Mouse (Mus musculus): ENCODE measurements around the gene Nudt16l1. TPM values are rescaled to one million over a fixed set of nuclear protein-coding genes. Genes with fewer than 3 reads are reported as not detected.

Nudt16l1 gene
- polyA plus RNA-seq, 1 experiment from 2014 or later = 97.4 TPM

- Histone ChIP-seq H3K36me3 (peaks cover 70% of the 10 kb centered on the region), H3K27ac (peak overlapping the region; percentile 80), H3K9ac (no peak overlapping the region), H3K27me3 (no peaks in the 10 kb centered on the region), H3K4me1 (replicated peaks) (peaks cover 23% of the 10 kb centered on the region), H3K4me3 (no peak overlapping the region), H3K4me2 (peak overlapping the region; percentile 39; the same call in 1 of the 2 replicates), H3K9me3 (replicated peaks) (no peaks in the 10 kb centered on the region)
- WGBS = 29% methylated on average over 12 of the region's 12 CpGs
- ATAC-seq (replicated peaks; ENCODE audit: insufficient number of reproducible peaks, insufficient read depth, low FRiP score, low read depth) = peak; percentile 67
Measured at GRCm38 (mm10) chr16:4913783-4914735, 24.5 kb upstream of the Nudt16l1 start.

DNA sequence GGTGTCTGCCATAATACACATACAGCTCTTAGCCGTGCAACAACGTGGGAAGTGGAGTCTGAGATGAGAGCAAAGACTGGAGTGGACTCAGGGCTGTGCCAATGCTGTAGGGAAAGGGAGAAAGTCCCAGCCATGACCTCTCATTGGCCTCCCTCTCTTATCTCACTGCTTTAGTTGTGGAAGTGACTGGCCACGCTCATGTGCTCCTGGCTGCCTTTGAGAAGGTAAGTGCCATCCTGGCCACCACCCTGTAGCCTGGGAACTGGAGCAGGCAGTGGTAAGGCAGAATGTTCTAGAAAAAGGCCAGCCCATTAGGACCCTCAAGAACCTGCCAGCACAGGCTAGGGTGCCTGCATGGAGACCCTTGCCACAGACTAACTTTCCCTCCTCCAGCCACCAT is 22.6 kb upstream of the Nudt16l1 start:
- no peak for ATAC-seq (replicated peaks; ENCODE audit: insufficient number of reproducible peaks, insufficient read depth, low FRiP score, low read depth)
- 55% methylated on average over 3 of the region's 3 CpGs for WGBS
- H3K9me3 ChIP-seq (replicated peaks) = no peaks in the 10 kb centered on the region
- H3K9ac ChIP-seq = no peak overlapping the region
- no peak overlapping the region for H3K27ac ChIP-seq
- no peaks in the 10 kb centered on the region for H3K27me3 ChIP-seq
- H3K4me2 ChIP-seq = no peak overlapping the region
- peaks cover 23% of the 10 kb centered on the region for H3K4me1 ChIP-seq (replicated peaks)
- H3K4me3 ChIP-seq = no peak overlapping the region
- peaks cover 60% of the 10 kb centered on the region for H3K36me3 ChIP-seq

GRCm38 (mm10) chr16:4916608-4917007 is 22.0 kb upstream of the Nudt16l1 start:
- Histone ChIP-seq H3K27me3 (no peaks in the 10 kb centered on the region), H3K4me2 (no peak overlapping the region), H3K9ac (no peak overlapping the region), H3K27ac (no peak overlapping the region), H3K9me3 (replicated peaks) (no peaks in the 10 kb centered on the region), H3K36me3 (peaks cover 53% of the 10 kb centered on the region), H3K4me1 (replicated peaks) (peaks cover 23% of the 10 kb centered on the region), H3K4me3 (no peak overlapping the region)
- 84% methylated on average over 2 of the region's 2 CpGs for WGBS
- ATAC-seq (replicated peaks; ENCODE audit: insufficient number of reproducible peaks, insufficient read depth, low FRiP score, low read depth) = no peak

DNA sequence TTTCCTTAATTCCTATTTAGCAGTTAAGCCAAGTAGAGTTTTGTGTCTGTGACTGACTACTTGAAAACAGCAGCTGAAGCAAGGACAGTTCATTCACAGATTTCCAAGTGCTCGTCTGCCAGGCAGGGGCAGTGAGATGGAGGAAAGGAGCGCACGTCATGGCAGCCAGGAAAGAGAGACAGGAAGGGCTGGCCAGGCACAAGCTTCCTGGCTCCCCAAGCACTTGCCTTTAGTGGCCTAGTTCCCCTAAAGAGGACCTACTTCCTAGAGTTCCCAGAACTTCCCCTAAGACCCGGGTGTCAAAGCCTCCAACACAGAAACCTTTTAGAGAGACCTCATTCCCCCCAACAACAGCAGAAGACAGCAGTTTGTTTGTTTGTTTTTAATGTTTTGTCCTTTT is 18.0 kb upstream of the Nudt16l1 start:
- Histone ChIP-seq H3K4me1 (replicated peaks) (peaks cover 6% of the 10 kb centered on the region; the same call in 1 of the 2 replicates), H3K9ac (no peak overlapping the region), H3K27me3 (no peaks in the 10 kb centered on the region), H3K36me3 (peaks cover 72% of the 10 kb centered on the region), H3K4me2 (no peak overlapping the region), H3K27ac (0 out of 2 replicates have a peak overlapping the region, but pooled peaks have one; percentile 31), H3K4me3 (no peak overlapping the region), H3K9me3 (replicated peaks) (no peaks in the 10 kb centered on the region)
- WGBS = 65% methylated on average over 4 of the region's 4 CpGs
- ATAC-seq (replicated peaks; ENCODE audit: insufficient number of reproducible peaks, insufficient read depth, low FRiP score, low read depth) = no peak

DNA sequence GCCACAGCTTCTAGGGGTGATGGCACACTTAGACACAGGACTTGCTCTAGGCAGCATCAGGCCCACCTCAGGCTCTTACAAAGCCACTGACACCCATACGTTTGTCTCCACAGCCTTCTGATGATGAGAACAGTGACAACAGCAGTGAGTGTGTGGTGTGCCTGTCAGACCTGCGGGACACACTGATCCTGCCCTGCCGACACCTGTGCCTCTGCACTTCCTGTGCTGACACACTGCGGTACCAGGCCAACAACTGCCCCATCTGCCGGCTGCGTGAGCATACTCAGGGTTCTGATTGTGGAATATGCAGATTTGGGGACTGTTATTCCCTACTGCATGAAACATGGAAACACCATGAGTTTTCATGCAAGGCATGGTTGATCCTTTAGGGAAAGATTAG is 16.1 kb upstream of the Nudt16l1 start:
- Histone ChIP-seq H3K27me3 (no peaks in the 10 kb centered on the region), H3K9ac (no peak overlapping the region), H3K4me1 (replicated peaks) (no peaks in the 10 kb centered on the region), H3K4me3 (no peak overlapping the region), H3K4me2 (no peak overlapping the region), H3K27ac (no peak overlapping the region), H3K9me3 (replicated peaks) (no peaks in the 10 kb centered on the region), H3K36me3 (peaks cover 74% of the 10 kb centered on the region)
- WGBS = 85% methylated on average over 6 of the region's 6 CpGs
- ATAC-seq (replicated peaks; ENCODE audit: insufficient number of reproducible peaks, insufficient read depth, low FRiP score, low read depth) = no peak

GRCm38 (mm10) chr16:4923996-4924395 is 14.6 kb upstream of the Nudt16l1 start:
- Histone ChIP-seq H3K27ac (no peak overlapping the region), H3K9me3 (replicated peaks) (no peaks in the 10 kb centered on the region), H3K36me3 (peaks cover 83% of the 10 kb centered on the region), H3K27me3 (no peaks in the 10 kb centered on the region), H3K4me1 (replicated peaks) (no peaks in the 10 kb centered on the region), H3K4me3 (no peak overlapping the region), H3K4me2 (no peak overlapping the region), H3K9ac (no peak overlapping the region)
- WGBS = 92% methylated on average over 5 of the region's 5 CpGs
- ATAC-seq (replicated peaks; ENCODE audit: insufficient number of reproducible peaks, insufficient read depth, low FRiP score, low read depth) = no peak

GRCm38 (mm10) chr16:4927967-4928366 is 10.6 kb upstream of the Nudt16l1 start:
- Histone ChIP-seq H3K27ac (no peak overlapping the region), H3K36me3 (peaks cover 98% of the 10 kb centered on the region), H3K9me3 (replicated peaks) (no peaks in the 10 kb centered on the region), H3K4me3 (no peak overlapping the region), H3K9ac (no peak overlapping the region), H3K4me1 (replicated peaks) (peaks cover 10% of the 10 kb centered on the region), H3K27me3 (no peaks in the 10 kb centered on the region), H3K4me2 (no peak overlapping the region)
- 92% methylated on average over 7 of the region's 7 CpGs for WGBS
- ATAC-seq (replicated peaks; ENCODE audit: insufficient number of reproducible peaks, insufficient read depth, low FRiP score, low read depth) = no peak

DNA sequence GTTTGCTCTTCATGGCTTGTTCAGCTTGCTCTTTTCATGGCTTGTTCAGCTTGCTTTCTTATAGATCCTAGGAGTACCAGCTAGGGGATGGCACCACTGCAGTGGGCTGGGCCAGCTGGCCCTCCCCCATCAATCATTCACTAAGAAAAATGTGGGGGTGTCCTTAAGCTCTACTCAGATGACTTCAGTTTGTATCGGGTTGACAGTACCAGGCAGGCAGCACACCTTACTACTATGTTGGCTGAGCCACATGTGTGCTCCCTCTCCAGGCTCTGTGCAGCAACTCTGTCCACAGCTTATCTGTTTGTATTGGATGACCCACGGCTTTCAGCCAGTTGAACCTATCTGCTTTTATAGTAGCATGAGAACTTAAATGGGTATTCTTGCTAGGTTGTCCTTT is 10.1 kb upstream of the Nudt16l1 start:
- H3K9ac ChIP-seq = no peak overlapping the region
- ATAC-seq (replicated peaks; ENCODE audit: insufficient number of reproducible peaks, insufficient read depth, low FRiP score, low read depth) = no peak
- H3K27ac ChIP-seq = no peak overlapping the region
- H3K4me2 ChIP-seq = no peak overlapping the region
- WGBS = 70% methylated on average over 2 of the region's 2 CpGs
- no peak overlapping the region for H3K4me3 ChIP-seq
- H3K27me3 ChIP-seq = no peaks in the 10 kb centered on the region
- H3K4me1 ChIP-seq (replicated peaks) = peaks cover 10% of the 10 kb centered on the region
- H3K36me3 ChIP-seq = peaks cover 98% of the 10 kb centered on the region
- H3K9me3 ChIP-seq (replicated peaks) = no peaks in the 10 kb centered on the region

DNA sequence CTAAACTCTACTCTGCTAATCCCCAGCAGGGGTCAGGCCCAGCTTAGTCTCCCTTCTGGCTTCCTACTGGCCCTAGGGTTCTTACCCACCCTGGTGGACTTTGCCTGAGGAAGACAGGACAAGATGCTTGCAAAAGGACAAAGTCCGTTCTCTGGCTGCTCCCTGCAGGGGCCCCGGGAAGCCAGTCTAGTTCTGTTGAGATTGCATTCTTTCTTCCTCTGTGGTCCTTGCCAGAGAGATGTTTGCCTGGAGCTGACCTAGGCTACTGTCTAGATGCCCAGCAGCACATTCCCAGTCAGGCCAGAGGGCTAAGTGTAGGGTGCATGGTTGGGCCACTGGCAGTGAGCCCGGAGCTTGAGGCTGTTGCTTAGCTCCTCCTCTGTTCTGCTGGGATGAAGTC is 6.1 kb upstream of the Nudt16l1 start:
- H3K9me3 ChIP-seq (replicated peaks) = no peaks in the 10 kb centered on the region
- H3K27me3 ChIP-seq = no peaks in the 10 kb centered on the region
- ATAC-seq (replicated peaks; ENCODE audit: insufficient number of reproducible peaks, insufficient read depth, low FRiP score, low read depth) = no peak
- no peak overlapping the region for H3K4me3 ChIP-seq
- WGBS = 54% methylated on average over 3 of the region's 3 CpGs
- H3K9ac ChIP-seq = no peak overlapping the region
- H3K36me3 ChIP-seq = peaks cover 95% of the 10 kb centered on the region
- H3K4me2 ChIP-seq = no peak overlapping the region
- no peak overlapping the region for H3K27ac ChIP-seq
- peaks cover 17% of the 10 kb centered on the region for H3K4me1 ChIP-seq (replicated peaks)

DNA sequence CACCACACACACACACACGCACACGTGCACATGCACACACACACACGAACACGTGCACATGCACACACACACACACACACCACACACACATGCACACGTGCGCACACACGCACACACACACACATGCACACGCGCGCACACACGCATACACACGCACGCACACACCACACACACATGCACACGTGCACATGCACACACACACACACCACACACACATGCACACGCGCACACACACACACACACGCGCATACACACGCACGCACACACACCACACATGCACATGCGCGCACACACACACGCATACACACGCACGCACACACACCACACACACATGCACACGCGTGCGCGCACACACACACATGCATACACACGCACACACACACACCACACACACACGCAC is 3.1 kb upstream of the Nudt16l1 start:
- 96% methylated on average over 31 of the region's 31 CpGs for WGBS
- no peak for ATAC-seq (replicated peaks; ENCODE audit: insufficient number of reproducible peaks, insufficient read depth, low FRiP score, low read depth)
- H3K27ac ChIP-seq = peak overlapping the region; percentile 72

DNA sequence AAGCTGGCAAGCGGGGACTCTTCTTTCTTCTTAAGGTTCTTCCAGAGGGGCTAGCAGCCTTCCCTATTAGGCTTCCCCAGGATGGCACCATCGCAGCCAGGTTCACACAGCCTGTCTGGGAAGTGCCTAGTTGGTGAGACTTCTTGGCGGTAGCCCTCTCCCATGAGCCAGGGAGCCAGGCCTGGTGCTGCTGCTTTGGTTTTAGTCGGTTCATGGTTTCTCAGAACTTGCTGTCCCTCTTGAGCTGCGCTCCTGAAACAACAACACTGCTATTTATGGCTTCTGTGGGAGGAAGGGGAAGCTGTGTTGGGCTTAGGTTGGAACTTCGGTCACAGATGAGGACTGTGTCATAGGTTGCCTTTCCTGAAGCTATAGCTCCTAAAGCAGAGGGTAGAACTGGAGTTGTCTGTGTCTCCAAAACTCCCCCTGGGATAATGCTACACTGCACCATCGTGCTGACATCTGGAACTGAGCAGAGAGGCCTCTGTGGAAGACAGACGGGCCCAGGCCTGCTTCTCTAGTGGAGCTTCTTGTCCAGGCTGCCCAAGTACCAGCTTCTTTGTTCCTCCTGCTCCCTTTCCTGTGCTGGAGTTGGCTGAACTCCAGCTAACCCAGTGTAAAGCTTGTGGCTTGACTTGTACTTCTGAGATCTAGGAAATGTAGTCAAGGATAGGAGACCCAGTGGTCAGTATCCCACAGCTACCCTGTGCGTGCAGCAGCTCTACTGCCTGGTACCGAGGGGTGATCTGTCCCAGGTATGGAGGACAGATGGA is 2.4 kb upstream of the Nudt16l1 start:
- H3K4me3 ChIP-seq = no peak overlapping the region
- H3K9me3 ChIP-seq (replicated peaks) = no peaks in the 10 kb centered on the region
- 72% methylated on average over 10 of the region's 10 CpGs for WGBS
- no peaks in the 10 kb centered on the region for H3K27me3 ChIP-seq
- H3K27ac ChIP-seq = peak overlapping the region; percentile 72
- no peak for ATAC-seq (replicated peaks; ENCODE audit: insufficient number of reproducible peaks, insufficient read depth, low FRiP score, low read depth)
- peaks cover 29% of the 10 kb centered on the region for H3K4me1 ChIP-seq (replicated peaks)
- peaks cover 71% of the 10 kb centered on the region for H3K36me3 ChIP-seq
- no peak overlapping the region for H3K9ac ChIP-seq
- no peak overlapping the region for H3K4me2 ChIP-seq

More for the DNA sequence above, 3.1 kb upstream of the Nudt16l1 start:
- Histone ChIP-seq H3K36me3 (peaks cover 72% of the 10 kb centered on the region), H3K27me3 (no peaks in the 10 kb centered on the region), H3K4me3 (no peak overlapping the region), H3K9ac (no peak overlapping the region), H3K9me3 (replicated peaks) (no peaks in the 10 kb centered on the region), H3K4me2 (no peak overlapping the region), H3K4me1 (replicated peaks) (peaks cover 28% of the 10 kb centered on the region)
